Mouse (Mus musculus): ENCODE measurements around the gene Ssna1.

The Ssna1 gene

DNA sequence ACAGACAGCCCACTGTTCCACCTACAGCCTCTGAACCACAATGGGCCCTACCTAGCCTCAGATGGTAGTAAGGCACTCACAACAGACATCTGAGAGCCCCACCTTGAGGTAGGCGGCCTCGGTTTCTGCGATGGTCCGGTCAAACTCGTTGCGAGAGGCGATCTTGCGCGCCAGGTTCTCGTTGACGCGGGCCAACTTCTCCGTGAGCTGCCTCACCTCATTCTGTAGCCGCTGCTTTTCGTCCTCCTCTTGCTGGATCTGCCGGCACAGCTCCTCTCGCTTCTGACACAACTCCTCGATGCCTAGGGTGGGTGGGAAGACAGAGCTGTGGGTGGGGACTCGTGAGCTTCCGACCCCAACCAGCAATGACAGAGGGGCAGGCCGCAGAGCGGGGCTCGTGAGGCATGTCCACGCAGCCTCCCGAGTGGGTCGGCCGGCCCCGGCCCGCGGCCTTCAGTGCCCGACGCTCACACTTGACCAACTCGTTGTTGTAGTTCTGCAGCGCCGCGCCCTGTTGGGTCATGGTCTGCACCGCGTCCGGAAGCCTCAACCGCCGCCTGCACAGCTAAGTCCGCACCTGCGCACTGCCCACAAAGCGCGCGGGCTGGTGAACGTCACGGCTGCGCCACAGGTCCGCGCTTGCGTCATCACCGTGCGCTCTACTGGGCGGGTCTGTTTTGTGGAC lies at the start of gene Ssna1, which contains the start of gene Anapc2:
Gene Ssna1 (minus strand): TSS at position 612 of the 685 bp plus-strand sequence.
Gene Anapc2 (plus strand): TSS at position 652 of the 685 bp plus-strand sequence.
- peak; percentile 95 for DNase-seq (ENCODE audit: low spot score)

DNA sequence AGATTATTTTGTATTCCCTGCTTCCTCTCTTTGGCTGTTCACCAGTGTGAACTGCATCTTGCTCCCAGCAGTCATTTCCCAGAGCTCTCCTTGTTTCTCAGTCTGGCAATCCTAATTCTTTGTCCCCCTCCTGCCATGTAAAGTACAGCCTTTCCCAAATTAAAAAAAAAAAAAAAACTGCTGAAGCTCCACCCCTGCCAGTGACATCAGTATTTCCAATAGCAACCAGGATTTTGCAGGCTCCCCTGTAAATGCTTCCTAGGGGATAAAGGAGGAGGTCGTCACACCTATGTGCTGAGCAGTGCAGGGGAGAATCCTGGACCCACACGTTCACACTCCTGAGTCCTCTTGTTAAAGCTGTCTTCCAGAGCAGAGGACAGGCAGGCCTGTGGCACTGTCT lies 47.8 kb upstream of the Ssna1 start:
- no peak for DNase-seq (ENCODE audit: low spot score)

DNA sequence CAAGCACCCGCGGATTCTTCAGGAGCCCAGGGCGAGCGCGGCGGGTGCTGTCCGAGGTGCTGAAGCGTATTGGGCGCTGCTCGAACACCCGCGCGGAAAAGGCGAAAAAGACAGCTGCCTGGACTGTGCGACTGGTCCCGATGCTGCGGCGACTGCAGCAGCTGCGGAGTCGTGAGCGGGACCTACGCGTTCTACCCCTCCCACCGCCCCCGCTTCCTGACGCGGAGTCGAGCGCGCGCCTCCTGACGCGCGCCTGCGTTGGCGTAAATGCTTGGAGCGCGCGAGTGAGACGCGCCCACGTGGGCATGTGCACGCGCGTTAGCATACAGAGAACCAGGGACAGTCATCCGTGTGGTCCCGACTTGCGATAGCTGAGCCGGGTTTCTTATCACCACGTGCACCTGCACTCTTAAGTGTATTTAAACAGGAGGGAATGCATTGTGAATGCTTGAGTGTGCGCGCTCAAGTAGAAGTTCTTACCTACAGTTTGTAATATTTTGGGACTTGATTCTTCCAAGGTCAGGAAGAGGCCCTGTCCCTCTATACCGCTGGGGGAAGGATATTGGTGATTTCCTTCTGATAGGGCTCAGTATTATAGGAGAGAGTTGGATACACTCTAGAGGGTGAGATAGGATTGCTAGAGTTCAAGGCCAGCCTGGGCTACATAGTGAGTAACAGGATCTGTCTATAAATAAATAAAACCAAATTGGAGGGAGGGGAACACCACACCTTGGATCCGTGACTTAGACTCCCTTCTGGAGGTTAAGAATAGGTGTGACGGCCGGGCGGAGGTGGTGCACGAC lies 46.9 kb upstream of the Ssna1 start, which contains the start of gene Grin1:
Gene Grin1 (minus strand): TSS at position 217 of the 803 bp plus-strand sequence.
- peak; percentile 59 for DNase-seq (ENCODE audit: low spot score)

DNA sequence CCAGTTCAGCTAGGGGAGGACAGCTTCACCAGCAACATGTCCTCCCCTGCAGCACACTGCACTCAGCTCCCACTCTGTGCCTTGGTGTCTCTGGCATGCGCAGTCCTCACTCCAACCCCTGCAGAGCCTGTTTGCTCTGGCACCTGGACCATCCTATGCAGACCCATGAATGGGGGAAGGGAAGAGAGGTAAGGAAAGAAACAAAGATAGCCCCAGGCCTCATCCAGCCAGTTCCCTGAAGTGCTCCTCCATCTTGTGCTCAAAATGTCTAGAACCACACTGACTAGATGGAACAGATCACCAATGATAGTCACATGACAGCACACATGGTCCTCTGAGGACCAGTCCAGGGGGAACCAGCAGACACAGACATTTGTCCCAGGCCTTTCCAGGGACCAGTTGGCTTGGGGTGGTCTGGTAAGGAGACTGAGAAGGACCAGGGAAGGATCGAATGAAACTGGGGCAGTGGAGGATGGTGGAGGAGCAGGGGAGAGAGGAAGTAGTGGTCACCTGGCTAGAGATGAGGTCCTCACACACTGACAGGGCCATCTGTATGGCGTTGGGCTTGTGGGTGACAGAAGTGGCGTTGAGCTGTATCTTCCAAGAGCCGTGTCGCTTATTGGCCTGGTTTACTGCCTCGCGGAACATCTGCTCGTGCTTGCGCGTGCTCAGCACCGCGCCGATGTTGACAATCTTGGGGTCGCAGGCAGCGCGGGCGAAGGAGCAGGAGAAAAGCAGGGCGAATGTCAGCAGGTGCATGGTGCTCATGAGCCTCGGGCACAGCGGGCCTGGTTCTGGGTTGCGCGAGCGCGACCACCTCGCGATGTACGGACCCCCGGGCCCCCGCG lies 46.1 kb upstream of the Ssna1 start:
- DNase-seq (ENCODE audit: low spot score) = no peak

DNA sequence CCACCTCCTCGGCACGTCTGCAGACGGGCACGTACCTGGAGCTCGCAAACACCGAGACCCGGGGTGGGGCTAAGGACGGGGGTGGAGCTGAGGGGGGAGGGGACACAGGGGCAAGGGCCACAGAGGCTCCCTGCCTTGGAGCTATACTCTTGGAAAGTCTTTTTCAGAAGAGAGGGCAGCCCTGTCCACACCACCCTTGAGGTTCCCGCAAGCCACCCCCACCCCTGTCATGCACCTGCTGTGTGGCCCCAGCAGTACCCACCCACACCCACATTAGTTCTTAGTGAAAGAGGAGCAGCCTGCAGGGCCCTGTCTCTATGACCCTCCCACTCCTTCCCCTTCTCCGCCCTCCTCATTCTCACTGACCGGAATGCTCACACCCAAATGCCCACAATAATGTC lies 39.3 kb upstream of the Ssna1 start:
- DNase-seq (ENCODE audit: low spot score) = no peak

DNA sequence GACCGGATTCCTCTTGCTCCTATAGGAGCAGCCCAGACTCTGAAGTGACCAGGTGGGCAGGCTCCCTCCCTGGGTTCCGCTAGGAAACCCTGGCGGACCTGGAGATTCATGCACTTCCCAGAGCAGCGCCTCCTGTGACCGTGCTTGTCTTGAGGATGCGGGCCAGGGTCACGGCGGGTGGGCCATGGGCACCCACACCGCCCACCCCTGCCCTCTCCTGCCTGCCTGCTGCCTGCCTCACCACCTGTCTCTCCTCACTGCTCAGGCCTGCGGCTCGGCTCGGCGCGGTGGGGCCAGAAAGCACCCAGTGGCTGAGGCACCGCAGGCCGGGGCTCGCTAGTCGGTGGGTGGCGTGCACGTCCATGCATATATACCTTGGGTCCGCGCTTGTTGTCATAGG lies 38.7 kb upstream of the Ssna1 start:
- no peak for DNase-seq (ENCODE audit: low spot score)

DNA sequence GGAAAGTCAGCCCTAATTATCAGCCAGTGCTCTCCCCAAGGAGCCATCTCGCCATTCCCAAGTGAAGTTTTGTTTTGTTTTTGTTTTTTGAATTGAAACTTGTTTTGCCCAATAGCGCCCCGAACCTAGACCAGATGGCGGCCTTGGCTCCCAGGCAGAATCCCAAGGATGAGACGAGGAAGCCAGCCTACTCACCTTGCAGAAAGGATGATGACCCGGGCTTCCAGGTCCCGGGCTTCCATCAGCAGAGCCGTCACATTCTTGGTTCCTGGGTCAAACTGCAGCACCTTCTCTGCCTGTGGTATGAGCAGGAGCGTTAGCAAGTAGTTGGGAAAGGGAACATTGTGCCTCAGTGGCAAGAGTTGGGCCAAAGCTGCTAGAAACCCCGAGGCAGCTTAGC lies 37.9 kb upstream of the Ssna1 start:
- no peak for DNase-seq (ENCODE audit: low spot score)

DNA sequence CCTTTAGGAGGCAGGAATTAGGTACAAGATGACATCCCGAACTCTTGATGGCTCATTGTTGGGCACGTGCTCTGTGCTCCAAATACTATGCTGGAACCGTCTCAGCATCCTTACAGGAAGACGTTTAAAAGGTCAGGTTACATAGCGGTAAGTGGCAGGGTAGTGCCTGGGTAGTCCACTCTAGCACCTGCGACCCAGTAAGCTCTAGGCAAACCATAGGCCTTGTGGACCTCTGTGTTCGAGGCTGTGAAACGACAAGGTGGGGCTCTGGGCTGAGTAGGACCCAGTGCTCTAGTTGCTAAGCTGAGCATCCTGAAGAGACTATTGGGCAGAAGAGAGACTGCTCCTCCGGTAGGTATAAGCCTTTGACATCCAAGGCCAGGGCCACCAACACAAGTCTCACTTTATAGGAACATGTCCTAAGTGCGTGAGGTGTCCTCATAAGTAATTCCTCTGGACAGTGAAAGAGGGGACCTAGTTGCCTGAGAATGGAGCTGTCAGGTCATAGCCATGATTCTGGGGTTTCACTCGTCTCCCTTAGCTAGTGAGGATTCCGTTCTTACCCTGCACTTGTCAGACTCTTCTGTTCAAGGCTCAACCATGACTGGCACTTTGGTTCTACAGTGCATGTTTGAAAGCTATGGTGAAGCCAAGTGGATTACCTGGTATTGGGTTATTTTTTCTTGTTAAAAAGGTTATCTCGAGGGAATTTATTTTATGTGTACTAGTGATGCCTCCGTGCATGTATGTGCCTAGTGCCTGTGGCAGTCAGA lies 33.5 kb upstream of the Ssna1 start:
- DNase-seq (ENCODE audit: low spot score) = no peak

DNA sequence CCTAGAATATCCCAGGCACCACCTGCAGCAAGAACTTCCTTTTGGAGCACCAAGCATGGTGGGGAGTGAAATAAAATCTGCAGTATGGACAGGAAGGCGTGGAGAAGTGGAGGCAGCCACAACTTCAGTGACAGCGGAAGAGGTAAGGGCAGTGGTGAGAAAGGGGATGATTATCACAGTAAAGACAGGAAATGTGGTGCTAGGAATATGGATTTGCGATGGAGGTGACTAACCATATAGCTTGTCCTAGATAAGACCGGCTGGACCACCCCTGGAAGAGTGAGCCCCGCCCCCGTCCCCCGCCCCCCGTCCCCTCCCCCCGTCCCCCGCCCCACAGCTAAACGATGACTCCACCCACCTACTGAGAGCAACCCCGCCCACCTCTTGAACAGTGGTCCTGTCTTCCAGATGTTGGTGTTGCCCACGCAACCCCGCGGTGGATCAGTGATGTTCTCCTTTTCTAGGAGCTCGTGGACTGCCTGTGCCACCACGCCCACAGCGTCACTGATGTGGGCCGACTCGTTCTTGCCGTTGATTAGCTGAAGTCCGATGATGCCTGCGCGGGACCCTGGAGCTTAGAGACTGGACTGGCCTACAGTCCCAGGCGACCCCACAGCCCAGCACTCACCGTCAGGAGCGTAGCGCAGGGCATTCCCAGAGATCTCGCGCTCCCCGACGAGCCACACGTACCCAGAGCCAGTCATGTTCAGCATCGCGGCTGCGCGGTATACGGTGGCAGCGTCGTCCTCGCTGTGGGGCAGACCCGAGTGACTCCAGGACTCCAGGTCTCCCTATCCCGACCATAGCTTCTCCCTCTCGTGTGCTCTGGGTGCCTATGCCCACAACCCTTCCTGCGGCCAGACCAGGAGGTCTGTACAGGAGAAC lies 32.7 kb upstream of the Ssna1 start:
- DNase-seq (ENCODE audit: low spot score) = no peak

DNA sequence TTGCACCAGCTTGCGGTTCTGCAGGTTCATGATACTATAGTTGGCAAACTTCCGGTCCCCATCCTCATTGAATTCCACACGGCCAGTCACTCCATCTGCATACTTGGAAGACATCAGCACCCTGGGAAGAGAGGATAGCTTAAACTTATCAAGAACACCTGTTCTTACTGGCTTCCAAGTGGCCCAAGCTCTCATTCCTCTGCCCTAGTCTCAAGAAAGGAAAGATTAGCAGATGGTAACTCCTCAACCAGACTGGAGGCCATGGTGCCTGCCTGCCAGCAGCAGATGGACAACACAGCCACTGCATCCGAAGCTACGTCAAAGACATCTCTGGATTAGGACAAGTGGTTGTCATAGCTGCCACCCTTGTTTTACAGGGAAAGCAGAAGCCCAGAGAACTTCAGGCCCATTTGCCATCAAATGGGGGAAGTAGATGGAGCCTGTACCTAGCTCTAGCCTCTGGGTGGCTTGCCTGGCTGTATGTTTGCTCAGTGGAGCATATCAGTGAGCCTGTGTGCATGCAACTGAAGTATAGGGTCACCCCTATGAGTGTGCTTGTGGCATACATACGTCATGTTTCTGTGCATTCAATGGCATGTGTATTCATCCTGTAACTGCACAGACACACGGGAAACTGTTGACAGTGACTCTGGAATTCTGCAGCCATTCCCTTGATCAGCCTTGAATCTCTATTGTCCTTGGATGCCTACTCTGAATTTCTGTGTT lies 31.9 kb upstream of the Ssna1 start:
- DNase-seq (ENCODE audit: low spot score) = no peak

DNA sequence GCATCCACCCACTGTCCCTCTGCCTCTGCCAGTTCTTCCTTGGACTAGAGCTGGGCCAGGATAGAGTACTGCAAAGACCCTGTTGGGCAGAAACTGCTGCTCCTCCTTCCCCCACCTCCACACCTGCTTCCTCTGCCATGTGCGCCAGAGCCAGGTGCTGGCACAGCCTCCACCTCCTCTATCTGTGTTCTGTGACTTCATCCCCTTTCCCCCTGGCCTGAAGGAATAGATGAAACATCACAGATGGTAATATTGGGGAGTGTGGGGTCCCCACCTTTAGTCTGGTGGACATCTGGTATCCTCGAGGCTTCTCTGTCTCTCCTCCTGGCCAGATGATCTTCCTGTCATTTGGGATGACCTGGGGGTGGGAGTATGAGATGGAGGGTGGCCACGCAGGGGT lies 31.2 kb upstream of the Ssna1 start:
- DNase-seq (ENCODE audit: low spot score) = no peak

DNA sequence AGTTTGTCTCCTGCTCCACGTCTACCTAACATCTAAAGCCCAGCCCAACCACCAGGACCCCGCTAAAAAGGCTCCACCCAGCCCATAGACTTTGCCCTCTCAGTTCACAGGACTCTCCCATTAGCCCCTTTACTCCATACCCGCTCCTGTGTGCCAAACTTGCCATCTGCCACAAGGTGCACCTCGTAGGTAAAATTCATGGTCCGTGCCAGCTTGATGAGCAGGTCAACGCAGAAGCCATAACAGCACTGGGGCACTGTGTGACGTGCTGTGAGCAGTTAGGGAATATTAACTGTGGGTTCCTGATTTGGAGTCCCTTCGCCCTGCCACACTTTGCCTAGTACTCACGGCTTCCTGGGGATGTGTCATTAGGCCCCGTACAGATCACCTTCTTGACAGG lies 25.8 kb upstream of the Ssna1 start:
- DNase-seq (ENCODE audit: low spot score) = no peak

DNA sequence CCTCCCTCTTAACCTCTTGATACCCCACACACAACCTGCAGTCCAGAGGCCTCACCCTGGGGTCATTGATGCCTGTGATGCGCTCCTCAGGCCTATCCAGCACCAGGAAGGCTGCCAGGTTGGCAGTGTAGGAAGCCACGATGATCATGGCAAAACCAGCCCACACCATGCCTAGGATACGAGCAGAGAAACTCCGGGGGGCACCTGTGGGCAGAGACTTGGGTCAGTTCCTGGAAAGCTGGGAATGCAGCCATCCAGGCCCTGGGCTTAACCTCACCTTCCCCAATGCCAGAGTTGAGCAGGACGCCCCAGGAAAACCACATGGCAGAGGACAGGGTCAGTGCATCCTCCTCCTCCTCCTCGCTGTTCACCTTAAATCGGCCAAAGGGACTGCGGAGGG lies 24.9 kb upstream of the Ssna1 start:
- DNase-seq (ENCODE audit: low spot score) = no peak

DNA sequence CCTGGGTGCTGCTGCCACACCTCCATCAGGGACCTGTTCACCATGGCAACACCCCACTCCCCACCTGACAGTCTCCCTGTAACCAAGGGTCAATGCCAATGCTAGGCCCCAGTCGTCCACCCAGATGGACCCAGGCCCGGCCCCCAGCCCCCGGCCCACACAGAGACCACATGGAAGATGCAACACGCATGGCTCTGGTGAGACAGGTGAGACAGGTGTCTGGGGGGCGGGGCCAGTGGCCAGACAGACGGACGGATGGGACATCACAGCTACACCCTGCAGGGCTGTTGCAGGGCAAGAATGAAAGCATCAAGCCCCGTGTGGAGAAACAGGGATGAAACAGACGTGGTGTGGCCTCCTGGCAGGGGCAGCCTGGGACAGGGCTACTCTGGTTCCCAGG lies 21.5 kb upstream of the Ssna1 start:
- no peak for DNase-seq (ENCODE audit: low spot score)

DNA sequence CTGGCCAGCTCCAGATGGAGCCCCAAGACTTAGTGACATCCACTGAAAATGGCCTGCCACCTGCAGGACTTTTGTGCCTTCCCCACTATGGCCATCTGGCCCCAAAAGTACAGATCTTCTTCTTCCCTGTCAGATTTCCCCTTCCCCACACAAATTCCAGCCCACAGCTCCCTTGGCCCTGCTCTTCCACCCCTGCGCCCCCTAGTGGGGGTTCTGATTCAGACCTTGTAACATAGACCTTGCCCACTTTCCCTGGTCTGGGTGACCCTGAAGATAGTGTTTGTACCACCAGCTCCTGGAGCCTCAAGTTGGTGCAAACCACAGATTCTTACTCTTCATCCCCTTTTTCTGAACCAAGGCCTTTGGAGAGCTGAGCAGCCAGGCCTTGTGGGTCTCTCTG lies 20.6 kb upstream of the Ssna1 start:
- no peak for DNase-seq (ENCODE audit: low spot score)

DNA sequence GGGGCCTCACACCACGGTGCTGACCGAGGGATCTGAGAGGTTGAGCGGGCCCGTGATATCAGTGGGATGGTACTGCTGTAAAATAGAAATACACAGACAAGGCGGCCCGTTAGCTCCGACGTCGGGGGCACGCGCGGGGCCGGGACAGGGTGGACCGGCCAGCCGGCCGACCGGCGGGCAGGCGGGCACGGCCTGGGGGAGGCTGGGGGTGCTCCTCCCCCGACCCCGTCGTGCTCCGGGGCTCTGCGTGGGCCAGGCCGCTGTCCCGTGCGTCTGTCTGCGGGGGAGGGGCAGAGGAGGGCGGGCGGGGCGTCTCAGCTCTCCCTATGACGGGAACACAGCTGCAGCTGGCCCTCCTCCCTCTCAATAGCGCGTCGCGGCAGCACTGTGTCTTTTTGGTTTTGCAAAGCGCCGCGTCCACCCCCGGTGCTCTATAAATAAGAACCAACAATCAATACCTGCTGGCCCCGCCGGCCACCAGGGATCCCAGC lies 19.9 kb upstream of the Ssna1 start:
- no peak for DNase-seq (ENCODE audit: low spot score)

DNA sequence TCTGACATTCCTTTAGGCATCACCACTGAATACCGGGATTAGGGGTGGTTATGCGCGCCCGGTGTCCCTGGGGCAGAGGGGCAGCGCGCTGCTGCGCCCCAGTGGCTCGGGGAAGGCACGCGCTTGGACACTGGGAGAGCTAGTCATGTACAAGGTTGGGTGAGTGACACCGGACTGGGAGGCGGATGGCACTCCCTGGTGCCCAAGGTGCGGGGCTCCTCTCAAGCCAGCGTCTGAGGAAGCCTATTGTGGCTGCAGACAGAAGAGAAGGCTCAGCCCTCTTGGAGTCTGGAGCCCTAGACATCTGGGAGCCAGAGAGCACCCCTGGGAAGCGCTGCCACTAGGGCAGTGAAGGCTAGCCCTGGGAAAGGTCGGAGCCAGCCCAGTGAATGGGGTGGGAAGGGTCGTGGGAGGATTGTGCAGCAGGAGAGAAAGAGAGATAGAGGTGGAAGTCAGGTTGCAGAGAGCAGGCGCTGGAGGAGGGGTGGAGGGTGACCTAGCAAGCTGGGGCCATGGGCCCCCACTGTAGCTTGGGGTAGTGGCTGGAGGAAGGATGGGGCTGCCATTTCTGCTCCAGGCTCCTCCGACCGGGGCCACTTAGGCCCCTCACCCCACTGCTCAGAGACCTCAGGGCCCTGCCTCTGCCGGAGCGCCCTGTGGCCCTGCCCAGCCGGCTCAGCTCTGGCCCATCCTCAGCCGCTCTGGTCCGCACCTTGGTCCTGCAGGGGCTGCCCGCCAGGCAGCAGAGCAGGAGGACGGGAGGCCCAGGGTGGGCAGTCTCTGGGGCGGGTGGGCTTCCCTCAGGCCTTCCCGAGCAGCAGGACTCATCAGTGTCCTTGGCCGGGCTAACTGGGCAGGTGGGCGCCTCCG lies 19.2 kb upstream of the Ssna1 start:
- DNase-seq (ENCODE audit: low spot score) = no peak

DNA sequence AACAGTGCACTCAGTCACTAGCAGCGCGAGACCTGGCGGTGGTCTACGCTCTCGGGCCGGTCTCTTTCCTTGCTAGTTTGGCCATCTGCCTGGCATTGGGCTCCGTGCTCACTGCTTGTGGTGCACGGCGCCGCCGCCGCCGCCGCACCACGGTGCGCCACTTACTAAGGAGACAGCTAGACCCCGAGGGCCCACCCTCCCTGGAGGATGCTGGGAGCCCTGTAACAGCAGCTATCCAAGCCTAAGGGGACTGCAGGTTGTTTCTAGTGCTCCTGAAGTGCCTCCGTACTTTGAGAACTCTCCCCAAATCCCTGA lies 18.5 kb upstream of the Ssna1 start:
- DNase-seq (ENCODE audit: low spot score) = no peak
